Mouse (Mus musculus) kidney, adult 2 months (tissue): Measurements from ENCODE around the gene AI661453.
"Not testable (repeated sequence)": the region's sequence is repeated elsewhere in the genome, so short reads cannot be mapped to it uniquely, and the experiment has no call there.

ENCODE experiments used
- CTCF ChIP-seq: fragments of 200-500 bp; conservative IDR thresholded peaks from 2 replicates; pipeline ENCODE4 v1.5.1; 2011; ENCODE audit warnings: low read depth, mild to moderate bottlenecking, control low read depth, low read length, moderate library complexity, mixed read lengths; ENCODE audit not compliant: insufficient read depth, insufficient read length
- POLR2A ChIP-seq: fragments of 200-500 bp; IDR thresholded peaks from one replicate; pipeline ENCODE4 v1.6.1; 2011; ENCODE audit warnings: low read depth, low read length, control low read depth

- TF ChIP-seq POLR2A, CTCF: not testable (repeated sequence)
These were observed 26.2 kb upstream of the AI661453 start for GRCm38 (mm10) chr17:47409897-47410861.
